Mouse (Mus musculus): ENCODE data around the gene Elovl3. TPM values are rescaled to one million over a fixed set of nuclear protein-coding genes. Genes with fewer than 3 reads are reported as not detected.
A peak's percentile ranks its signal among the peaks of the same experiment; 100 is the strongest.

Elovl3 gene
- total RNA-seq (2014; rRNA removed) (not detected in 2 replicates), polyA plus RNA-seq (2015; fragmentation: Nextera tagmentation; extraction: Ambion mirVana) (0.11 TPM in 1 of 2 replicates, not detected in the other)

DNA sequence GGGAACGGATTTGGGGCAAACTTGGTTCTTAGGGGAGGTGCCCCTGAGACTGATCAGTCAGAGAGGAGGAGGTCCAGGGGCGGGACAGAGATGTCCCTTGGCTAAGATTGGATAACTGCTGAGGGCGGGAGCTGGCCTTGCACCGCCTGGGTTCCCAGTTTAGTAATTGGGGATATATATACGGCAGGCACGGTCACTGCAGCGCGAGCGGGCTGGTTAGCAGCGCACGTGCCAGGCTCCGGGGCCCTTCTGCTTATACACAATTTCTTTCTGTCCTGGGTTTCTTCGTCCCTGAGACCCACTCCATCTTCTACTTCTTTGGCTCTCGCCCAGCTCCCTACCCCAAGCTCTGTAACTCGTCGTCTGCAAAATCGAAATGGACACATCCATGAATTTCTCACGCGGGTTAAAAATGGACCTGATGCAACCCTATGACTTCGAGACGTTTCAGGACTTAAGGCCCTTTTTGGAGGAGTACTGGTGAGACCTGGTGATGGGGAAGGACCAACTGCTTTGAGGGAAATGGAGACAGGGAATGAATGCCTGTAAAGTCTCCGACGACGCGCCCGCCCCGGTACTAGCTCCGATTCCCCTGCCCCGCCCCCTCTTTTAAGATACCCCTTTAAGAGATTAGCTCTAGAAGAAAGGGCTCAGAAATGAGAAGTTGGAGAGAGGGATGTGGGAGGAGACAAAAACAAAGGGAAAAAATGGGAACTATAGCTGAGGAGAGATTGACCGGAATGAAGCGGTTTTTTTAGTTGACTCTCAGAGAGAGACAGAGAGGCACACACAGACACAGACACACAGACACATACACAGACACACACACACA lies at the start of gene Elovl3:
Elovl3 (plus strand) TSS at position 204 of the 832 bp plus-strand sequence.
- TF ChIP-seq CTCF (IDR thresholded peaks at IDR 0.05; ENCODE audit: low read depth): no peak
- peak within 1 kb of the TSS; percentile 31; the same call in 1 of the 2 replicates for H3K9ac ChIP-seq
- no peak within 1 kb of the TSS for H3K27ac ChIP-seq (ENCODE audit: low read depth, low read length)
- under 1% methylated on average over 31 of the region's 31 CpGs for WGBS
- H3K4me1 ChIP-seq (ENCODE audit: insufficient read depth): no peaks in the 10 kb centered on the region
- peaks cover 47% of the 10 kb centered on the region for H3K27me3 ChIP-seq (ENCODE audit: insufficient read depth, low read length)
- no peaks in the 10 kb centered on the region for H3K36me3 ChIP-seq (ENCODE audit: insufficient read depth)
- DNase-seq: no peak
- H3K9me3 ChIP-seq (ENCODE audit: low read length): no peaks in the 10 kb centered on the region
- peak within 1 kb of the TSS; percentile 38 for H3K4me2 ChIP-seq (ENCODE audit: low read depth)
- no peak for ATAC-seq
- peak within 1 kb of the TSS; percentile 17; the same call in 1 of the 2 replicates for H3K4me3 ChIP-seq (ENCODE audit: low read depth, low read length)

DNA sequence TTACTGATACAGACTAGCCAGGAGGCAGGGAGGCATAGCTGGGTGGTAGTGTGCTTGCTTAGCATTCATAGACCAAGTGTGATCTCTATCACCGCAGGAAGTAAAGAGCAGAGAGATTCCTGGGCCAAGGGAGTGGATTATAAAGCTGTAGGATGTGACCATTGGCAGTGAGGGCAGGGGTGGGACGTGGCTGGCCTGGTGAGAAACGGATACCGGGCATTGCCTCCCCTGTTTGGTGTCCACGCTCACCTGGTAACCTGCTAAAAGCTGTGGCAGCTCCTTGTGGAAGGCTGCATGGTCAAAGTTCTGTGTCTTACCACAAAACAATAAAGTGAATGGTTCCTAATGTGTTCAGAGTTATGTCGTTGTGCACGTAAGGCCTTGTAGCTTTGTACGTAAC lies 46.5 kb upstream of the Elovl3 start:
- Histone ChIP-seq H3K9ac (no peak overlapping the region), H3K9me3 (ENCODE audit: low read length) (no peaks in the 10 kb centered on the region), H3K27me3 (ENCODE audit: insufficient read depth, low read length) (no peaks in the 10 kb centered on the region), H3K27ac (ENCODE audit: low read depth, low read length) (no peak overlapping the region), H3K4me3 (ENCODE audit: low read depth, low read length) (no peak overlapping the region), H3K36me3 (ENCODE audit: insufficient read depth) (peaks cover 54% of the 10 kb centered on the region), H3K4me2 (ENCODE audit: low read depth) (no peak overlapping the region), H3K4me1 (ENCODE audit: insufficient read depth) (no peaks in the 10 kb centered on the region)
- TF ChIP-seq CTCF (IDR thresholded peaks at IDR 0.05; ENCODE audit: low read depth): no peak
- DNase-seq: no peak
- ATAC-seq: no peak
- 96% methylated on average over 8 of the region's 8 CpGs for WGBS

DNA sequence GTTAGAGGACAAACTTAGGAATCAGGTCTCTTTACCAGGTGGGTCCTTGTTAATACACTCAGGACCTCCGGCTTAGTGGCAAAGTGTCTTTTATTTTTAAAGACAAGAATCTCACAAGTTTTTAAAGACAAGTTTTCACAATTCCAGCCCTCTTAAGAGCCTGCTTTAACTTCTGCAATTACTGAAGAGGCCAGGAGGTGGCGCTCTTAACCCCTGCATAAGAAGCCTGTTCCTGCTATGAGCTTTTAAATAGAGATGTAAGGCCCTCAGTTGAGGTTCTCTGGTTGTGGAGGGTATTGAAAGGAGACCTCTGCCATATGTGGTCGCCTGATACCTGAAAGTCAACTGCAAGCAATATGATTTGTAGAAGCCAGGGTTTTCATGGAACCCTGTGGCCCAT lies 45.4 kb upstream of the Elovl3 start:
- ATAC-seq (no peak), DNase-seq (peak; percentile 81)
- Histone ChIP-seq H3K36me3 (ENCODE audit: insufficient read depth) (peaks cover 43% of the 10 kb centered on the region), H3K4me2 (ENCODE audit: low read depth) (no peak overlapping the region), H3K9ac (no peak overlapping the region), H3K4me1 (ENCODE audit: insufficient read depth) (no peaks in the 10 kb centered on the region), H3K27me3 (ENCODE audit: insufficient read depth, low read length) (no peaks in the 10 kb centered on the region), H3K27ac (ENCODE audit: low read depth, low read length) (no peak overlapping the region), H3K4me3 (ENCODE audit: low read depth, low read length) (no peak overlapping the region), H3K9me3 (ENCODE audit: low read length) (no peaks in the 10 kb centered on the region)
- 53% methylated on average over 3 of the region's 3 CpGs for WGBS
- TF ChIP-seq CTCF (IDR thresholded peaks at IDR 0.05; ENCODE audit: low read depth): peak; percentile 79

DNA sequence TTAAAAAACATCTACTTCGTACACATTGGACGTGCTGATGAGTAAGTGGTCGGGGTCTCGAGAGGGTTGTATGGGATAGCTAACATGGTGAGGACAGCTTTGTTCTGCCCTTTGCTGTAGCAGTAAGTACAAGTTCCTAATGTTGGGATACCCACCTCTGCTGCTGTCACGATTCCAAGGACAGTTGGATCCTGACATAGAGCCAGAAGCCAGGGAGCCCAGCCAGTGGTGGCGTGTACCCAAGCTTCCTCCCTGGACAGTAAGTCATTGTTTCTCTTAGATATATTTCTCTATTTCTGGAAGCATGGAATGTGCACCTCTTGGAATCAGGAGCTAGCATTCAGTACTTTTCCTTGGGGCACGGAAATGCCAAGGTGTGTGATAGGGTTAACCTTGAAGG lies 43.8 kb upstream of the Elovl3 start:
- 73% methylated on average over 7 of the region's 7 CpGs for WGBS
- no peak for TF ChIP-seq CTCF (IDR thresholded peaks at IDR 0.05; ENCODE audit: low read depth)
- no peaks in the 10 kb centered on the region for H3K27me3 ChIP-seq (ENCODE audit: insufficient read depth, low read length)
- peaks cover 27% of the 10 kb centered on the region for H3K36me3 ChIP-seq (ENCODE audit: insufficient read depth)
- ATAC-seq (no peak), DNase-seq (no peak)
- H3K4me3 ChIP-seq (ENCODE audit: low read depth, low read length): no peak overlapping the region
- no peak overlapping the region for H3K4me2 ChIP-seq (ENCODE audit: low read depth)
- no peaks in the 10 kb centered on the region for H3K9me3 ChIP-seq (ENCODE audit: low read length)
- no peak overlapping the region for H3K9ac ChIP-seq
- no peak overlapping the region for H3K27ac ChIP-seq (ENCODE audit: low read depth, low read length)
- no peaks in the 10 kb centered on the region for H3K4me1 ChIP-seq (ENCODE audit: insufficient read depth)

DNA sequence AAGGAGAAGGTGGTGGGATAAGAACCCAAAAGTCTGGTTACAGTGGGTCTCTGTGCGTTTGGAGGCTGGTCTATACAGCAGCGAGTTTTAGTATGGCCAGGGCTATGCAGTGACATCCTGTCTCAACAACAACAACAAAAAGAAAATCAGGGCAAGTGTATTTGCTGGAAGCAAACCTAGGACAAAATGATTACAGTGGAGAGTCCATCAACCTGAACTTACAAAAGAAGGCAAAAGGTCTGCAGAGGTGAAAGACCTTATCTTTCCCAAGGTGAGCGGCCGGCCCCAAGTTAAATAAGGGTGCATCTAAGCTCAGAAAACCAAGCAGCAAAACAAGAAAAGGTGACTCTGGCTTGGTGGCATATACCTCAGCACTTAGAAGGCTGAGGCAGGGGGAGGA lies 40.1 kb upstream of the Elovl3 start:
- Histone ChIP-seq H3K4me2 (ENCODE audit: low read depth) (no peak overlapping the region), H3K9me3 (ENCODE audit: low read length) (no peaks in the 10 kb centered on the region), H3K27ac (ENCODE audit: low read depth, low read length) (no peak overlapping the region), H3K4me1 (ENCODE audit: insufficient read depth) (no peaks in the 10 kb centered on the region), H3K27me3 (ENCODE audit: insufficient read depth, low read length) (no peaks in the 10 kb centered on the region), H3K4me3 (ENCODE audit: low read depth, low read length) (no peak overlapping the region), H3K36me3 (ENCODE audit: insufficient read depth) (no peaks in the 10 kb centered on the region), H3K9ac (no peak overlapping the region)
- 88% methylated on average over 4 of the region's 4 CpGs for WGBS
- ATAC-seq (no peak), DNase-seq (no peak)
- no peak for TF ChIP-seq CTCF (IDR thresholded peaks at IDR 0.05; ENCODE audit: low read depth)

DNA sequence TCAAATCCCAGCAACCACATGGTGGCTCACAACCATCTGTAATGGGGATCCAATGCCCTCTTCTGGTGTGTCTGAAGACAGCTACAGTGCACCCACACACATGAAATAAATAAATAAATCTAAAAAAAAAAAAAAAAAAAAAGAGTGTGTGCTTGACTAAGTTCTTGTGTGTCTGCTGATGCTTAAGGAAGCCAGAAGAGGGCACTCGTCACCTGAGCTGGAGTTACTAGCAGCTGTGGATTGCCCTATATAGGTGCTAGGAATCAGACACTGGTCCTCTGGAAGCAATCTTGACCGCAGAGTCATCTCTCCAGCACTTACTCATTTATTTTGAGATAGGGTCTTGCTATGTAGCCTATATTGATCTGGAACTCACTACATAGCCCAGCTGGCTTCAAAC lies 37.6 kb upstream of the Elovl3 start:
- Histone ChIP-seq H3K9me3 (ENCODE audit: low read length) (no peaks in the 10 kb centered on the region), H3K36me3 (ENCODE audit: insufficient read depth) (no peaks in the 10 kb centered on the region), H3K27me3 (ENCODE audit: insufficient read depth, low read length) (no peaks in the 10 kb centered on the region), H3K9ac (no peak overlapping the region), H3K4me2 (ENCODE audit: low read depth) (no peak overlapping the region), H3K4me1 (ENCODE audit: insufficient read depth) (no peaks in the 10 kb centered on the region), H3K4me3 (ENCODE audit: low read depth, low read length) (no peak overlapping the region), H3K27ac (ENCODE audit: low read depth, low read length) (no peak overlapping the region)
- WGBS: 94% methylated on average over 2 of the region's 2 CpGs
- ATAC-seq (no peak), DNase-seq (no peak)
- no peak for TF ChIP-seq CTCF (IDR thresholded peaks at IDR 0.05; ENCODE audit: low read depth)

DNA sequence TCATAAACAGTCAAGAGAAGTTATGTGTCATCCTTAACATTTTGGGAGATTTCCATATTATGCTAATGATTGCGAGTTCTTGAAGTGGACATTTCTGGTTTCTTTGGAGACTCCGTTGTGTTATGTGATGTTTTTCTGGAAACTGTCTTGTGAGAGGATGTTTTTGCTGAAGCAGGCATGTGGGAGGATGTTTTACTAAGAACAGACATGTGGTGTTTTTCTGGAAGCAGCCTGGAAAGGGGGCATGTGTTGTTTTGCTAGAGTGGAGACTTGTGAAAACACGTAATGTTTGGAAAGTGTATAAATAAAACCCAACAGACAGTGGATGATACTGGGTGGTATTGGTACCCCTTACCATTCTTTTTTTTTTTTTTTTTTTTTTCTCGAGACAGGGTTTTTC lies 36.4 kb upstream of the Elovl3 start:
- ATAC-seq (no peak), DNase-seq (no peak)
- no peak for TF ChIP-seq CTCF (IDR thresholded peaks at IDR 0.05; ENCODE audit: low read depth)
- no peak overlapping the region for H3K4me3 ChIP-seq (ENCODE audit: low read depth, low read length)
- no peak overlapping the region for H3K27ac ChIP-seq (ENCODE audit: low read depth, low read length)
- H3K36me3 ChIP-seq (ENCODE audit: insufficient read depth): no peaks in the 10 kb centered on the region
- no peak overlapping the region for H3K4me2 ChIP-seq (ENCODE audit: low read depth)
- no peaks in the 10 kb centered on the region for H3K9me3 ChIP-seq (ENCODE audit: low read length)
- H3K4me1 ChIP-seq (ENCODE audit: insufficient read depth): no peaks in the 10 kb centered on the region
- H3K27me3 ChIP-seq (ENCODE audit: insufficient read depth, low read length): no peaks in the 10 kb centered on the region
- H3K9ac ChIP-seq: no peak overlapping the region
- 81% methylated on average over 3 of the region's 4 CpGs for WGBS
